Mouse (Mus musculus): ENCODE data around the gene Egr4. TPM values are rescaled to one million over a fixed set of nuclear protein-coding genes. Genes with fewer than 3 reads are reported as not detected.

Gene Egr4
- total and polyA plus RNA-seq, 3 experiments = not detected

DNA sequence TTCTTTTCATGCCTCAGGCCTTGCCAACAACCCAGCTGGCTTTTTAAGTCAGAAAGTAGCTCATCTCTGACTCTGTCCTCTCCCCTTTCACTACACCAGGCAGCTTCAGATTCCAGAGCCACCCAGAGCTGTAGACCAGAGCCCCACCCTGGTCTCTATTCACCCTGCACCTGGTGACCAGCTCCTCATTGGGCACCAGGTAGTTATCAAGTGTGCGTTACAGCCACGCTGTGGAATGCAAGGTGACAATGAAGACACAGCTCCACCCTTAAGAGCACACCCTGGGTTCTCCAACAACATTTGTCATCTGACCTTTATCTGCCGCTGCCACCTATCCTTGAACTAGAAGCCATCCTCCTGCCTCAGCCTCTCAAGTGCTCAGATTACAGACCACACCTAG lies 37.8 kb downstream of the Egr4 start:
- H3K4me1 ChIP-seq (ENCODE audit: control insufficient read depth in 1 of 2, insufficient read depth in 2 of 2) = peaks cover 0 to 2% of the 10 kb centered on the region in 2 experiments; a peak in 1 of 4 replicates
- H3K4me3 ChIP-seq (replicated peaks in 1 of 3; ENCODE audit: low read depth in 2 of 3, low read length in 2 of 3, poor library complexity in 1 of 3) = no peak overlapping the region
- no peak for TF ChIP-seq ELF1 (IDR thresholded peaks at IDR 0.05; ENCODE audit: low read depth, low read length)
- TF ChIP-seq UBTF (IDR thresholded peaks at IDR 0.05; ENCODE audit: low read depth, low read length) = no peak
- TF ChIP-seq JUN (IDR thresholded peaks at IDR 0.05; ENCODE audit: insufficient read depth, low read depth, low read length) = no peak
- TF ChIP-seq TCF12 (IDR thresholded peaks at IDR 0.05; ENCODE audit: low read depth, low read length) = no peak
- no peak for TF ChIP-seq E2F4 (IDR thresholded peaks at IDR 0.05; ENCODE audit: insufficient replicate concordance, low read depth, low read length)
- TF ChIP-seq USF1 (IDR thresholded peaks at IDR 0.05; ENCODE audit: low read depth, low read length) = no peak
- no peak for TF ChIP-seq CHD2 (IDR thresholded peaks at IDR 0.05; ENCODE audit: low read length)
- no peak for TF ChIP-seq POLR2AphosphoS2 (IDR thresholded peaks at IDR 0.05; ENCODE audit: low read depth, low read length)
- no peak for TF ChIP-seq BHLHE40 (IDR thresholded peaks at IDR 0.05; ENCODE audit: low read depth, low read length)
- TF ChIP-seq POLR2A (IDR thresholded peaks at IDR 0.05; ENCODE audit: low read depth, low read length) = no peak
- no peak for TF ChIP-seq IRF4 (IDR thresholded peaks at IDR 0.05; ENCODE audit: low read depth, low read length)
- TF ChIP-seq JUND (conservative IDR thresholded peaks at IDR 0.05; ENCODE audit: low read depth, low read length) = no peak
- no peak for TF ChIP-seq TBP (conservative IDR thresholded peaks at IDR 0.05; ENCODE audit: low read depth, low read length)
- TF ChIP-seq MXI1 (IDR thresholded peaks at IDR 0.05; ENCODE audit: low read depth, low read length) = no peak
- H3K9me3 ChIP-seq (replicated peaks; ENCODE audit: low read length) = no peaks in the 10 kb centered on the region
- DNase-seq (ENCODE audit: extremely low read depth) = no peak
- dilution Hi-C loops (cut with MboI; ENCODE audit: extremely low pct_ligation_motif_present, extremely low pct_unique_long_range_greater_than_20kb, low sequenced_read_pairs) = no loop called here
- no peaks in the 10 kb centered on the region for H3K79me2 ChIP-seq (replicated peaks; ENCODE audit: control insufficient read depth, extremely low read depth, insufficient read depth, poor library complexity, severe bottlenecking)
- H3K27ac ChIP-seq (ENCODE audit: insufficient read depth, low read depth) = no peak overlapping the region
- H3K27me3 ChIP-seq (replicated peaks) = peaks cover 49% of the 10 kb centered on the region
- H3K4me2 ChIP-seq (ENCODE audit: insufficient read depth, low read depth, poor library complexity, severe bottlenecking) = no peak overlapping the region
- no peak overlapping the region for H3K9ac ChIP-seq (ENCODE audit: insufficient read depth, low read depth)
- no peaks in the 10 kb centered on the region for H3K36me3 ChIP-seq (replicated peaks in 1 of 2; ENCODE audit: control insufficient read depth in 1 of 2, insufficient read depth in 1 of 2, low read length in 1 of 2)
- in situ Hi-C loops (cut with MboI; ENCODE audit: low pct_ligation_motif_present, low pct_unique_long_range_greater_than_20kb, low sequenced_read_pairs) = no loop called here

DNA sequence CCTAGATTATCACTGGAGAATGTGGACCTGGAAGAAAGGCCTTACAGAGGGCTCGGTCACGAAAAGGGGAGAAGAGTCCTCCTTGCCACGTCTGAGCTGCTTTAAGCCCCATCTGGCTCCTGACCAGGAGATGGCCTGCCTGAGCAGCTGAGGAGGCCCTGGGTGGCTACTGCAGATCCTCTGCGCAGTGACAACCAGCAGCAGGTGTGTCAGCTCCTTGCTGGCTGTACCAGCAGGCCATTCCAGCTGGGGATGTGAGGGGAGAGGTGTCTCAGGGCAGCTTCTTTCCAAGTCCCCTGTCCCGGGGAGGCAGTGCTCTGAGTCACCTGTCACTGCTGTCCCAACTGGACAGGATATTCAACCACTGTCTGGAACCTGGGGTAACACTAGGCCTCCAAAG lies 40.8 kb downstream of the Egr4 start:
- Histone ChIP-seq H3K4me2 (ENCODE audit: insufficient read depth, low read depth, poor library complexity, severe bottlenecking) (no peak overlapping the region), H3K4me1 (ENCODE audit: control insufficient read depth in 1 of 2, insufficient read depth in 2 of 2) (peaks cover 2 to 5% of the 10 kb centered on the region in 2 experiments; a peak in 2 of 4 replicates), H3K36me3 (replicated peaks in 1 of 2; ENCODE audit: control insufficient read depth in 1 of 2, insufficient read depth in 1 of 2, low read length in 1 of 2) (peaks cover 17 to 27% of the 10 kb centered on the region in 2 experiments), H3K27me3 (replicated peaks) (peaks cover 21% of the 10 kb centered on the region), H3K9ac (ENCODE audit: insufficient read depth, low read depth) (no peak overlapping the region), H3K9me3 (replicated peaks; ENCODE audit: low read length) (no peaks in the 10 kb centered on the region), H3K4me3 (replicated peaks in 1 of 3; ENCODE audit: low read depth in 2 of 3, low read length in 2 of 3, poor library complexity in 1 of 3) (no peak overlapping the region), H3K27ac (ENCODE audit: insufficient read depth, low read depth) (no peak overlapping the region), H3K79me2 (replicated peaks; ENCODE audit: control insufficient read depth, extremely low read depth, insufficient read depth, poor library complexity, severe bottlenecking) (no peaks in the 10 kb centered on the region)
- in situ Hi-C loops (cut with MboI; ENCODE audit: low pct_ligation_motif_present, low pct_unique_long_range_greater_than_20kb, low sequenced_read_pairs) = loop anchor here (25.0 kb wide), 1 partner anchor 440 kb away; the partner anchor contains the start of genes Nat8f1, Nat8f4 and Tprkb
- TF ChIP-seq ZC3H11A (IDR thresholded peaks at IDR 0.05; ENCODE audit: low read depth, low read length) = no peak
- no peak for TF ChIP-seq PAX5 (IDR thresholded peaks at IDR 0.05; ENCODE audit: low read length)
- no peak for TF ChIP-seq ETS1 (conservative IDR thresholded peaks at IDR 0.05; ENCODE audit: low read depth, low read length)
- no peak for TF ChIP-seq MAZ (IDR thresholded peaks at IDR 0.05; ENCODE audit: low read depth, low read length)
- TF ChIP-seq MEF2A (IDR thresholded peaks at IDR 0.05; ENCODE audit: borderline replicate concordance, low read depth, low read length) = no peak
- TF ChIP-seq USF1 (IDR thresholded peaks at IDR 0.05; ENCODE audit: low read depth, low read length) = no peak
- TF ChIP-seq KAT2A (IDR thresholded peaks at IDR 0.05; ENCODE audit: insufficient replicate concordance, low read length) = no peak
- no peak for TF ChIP-seq E2F4 (IDR thresholded peaks at IDR 0.05; ENCODE audit: insufficient replicate concordance, low read depth, low read length)
- TF ChIP-seq EP300 (IDR thresholded peaks at IDR 0.05; ENCODE audit: low read length) = no peak
- TF ChIP-seq RCOR1 (conservative IDR thresholded peaks at IDR 0.05; ENCODE audit: low read depth, low read length) = no peak
- no peak for TF ChIP-seq ZNF384 (IDR thresholded peaks at IDR 0.05; ENCODE audit: low read depth, low read length)
- no peak for TF ChIP-seq SMC3 (IDR thresholded peaks at IDR 0.05; ENCODE audit: low read depth, low read length)
- dilution Hi-C loops (cut with MboI; ENCODE audit: extremely low pct_ligation_motif_present, extremely low pct_unique_long_range_greater_than_20kb, low sequenced_read_pairs) = no loop called here
- DNase-seq (ENCODE audit: extremely low read depth) = no peak

Measured in CH12.LX (cell line).